Mouse (Mus musculus) liver, embryonic 14.5 days (tissue): ENCODE measurements around the gene Cmklr1.

Experiments
- CTCF ChIP-seq: IDR thresholded peaks from 2 replicates; pipeline ENCODE4 v1.5.1; 2016; ENCODE audit warnings: antibody characterized with exemption, low read depth, control low read depth
- EP300 ChIP-seq: IDR thresholded peaks from 2 replicates; pipeline ENCODE4 v1.6.1; 2016; ENCODE audit warnings: antibody characterized with exemption, low read depth

DNA sequence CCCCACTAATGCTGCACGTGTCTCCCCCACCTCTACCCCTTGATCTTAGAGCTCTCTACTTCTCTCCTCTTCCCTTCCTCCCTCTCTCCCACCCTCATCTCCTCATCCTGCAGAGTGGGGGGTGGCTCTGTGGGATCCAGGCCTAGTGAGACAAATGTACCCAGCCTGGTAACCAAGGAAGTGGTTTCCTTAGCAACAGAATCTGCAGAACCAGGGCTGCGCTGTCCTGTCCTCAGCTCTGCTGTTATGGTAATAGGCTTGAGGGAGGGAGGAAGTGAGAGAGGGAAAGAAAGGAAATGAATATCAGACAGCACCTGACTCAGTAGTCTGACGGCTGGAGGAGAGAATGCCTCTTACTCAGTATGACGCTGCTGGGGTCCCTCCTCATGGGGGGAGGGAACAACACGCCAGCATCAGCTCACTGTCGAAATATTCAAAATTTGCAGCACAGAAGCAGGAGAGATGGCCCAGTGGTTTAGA, 58.4 kb downstream of the Cmklr1 start:
- TF ChIP-seq CTCF, result no peak
- TF ChIP-seq EP300, result no peak
